Mouse (Mus musculus) bone marrow, adult 2 months (tissue): ENCODE results near the gene Tm4sf1.

Experiments used
- CTCF ChIP-seq: fragments of 200-500 bp; IDR thresholded peaks from 2 replicates; pipeline ENCODE4 v1.5.1; 2011; ENCODE audit warnings: low read length, control low read depth; ENCODE audit not compliant: control insufficient read depth, insufficient read depth
- POLR2A ChIP-seq: fragments of 200-500 bp; IDR thresholded peaks from 2 replicates; pipeline ENCODE4 v1.6.1; 2011; ENCODE audit warnings: low read depth, mild to moderate bottlenecking, control low read depth, low read length, borderline replicate concordance; ENCODE audit not compliant: control insufficient read depth

DNA sequence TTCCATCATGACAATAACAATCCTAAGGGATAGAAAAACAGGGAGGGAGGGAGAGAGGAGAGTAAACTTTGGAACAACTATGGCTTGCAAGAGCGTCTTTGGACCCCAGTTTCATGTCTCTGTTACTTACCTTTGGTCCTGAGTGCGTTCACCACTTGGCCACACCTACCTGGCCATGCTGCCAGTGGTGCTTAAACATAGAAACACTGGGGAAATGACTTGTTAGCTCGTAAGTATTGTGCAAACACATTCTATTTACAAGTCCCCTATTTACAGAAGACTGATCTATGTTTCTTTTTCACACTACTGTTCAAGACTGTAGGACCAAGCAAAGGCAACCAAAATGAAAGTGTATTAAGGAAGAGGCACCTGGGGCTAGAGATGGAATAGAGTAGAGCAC lies 39.5 kb upstream of the Tm4sf1 start:
- TF ChIP-seq POLR2A (no peak), CTCF (no peak)
